Mouse (Mus musculus) intestine, embryonic 14.5 days (tissue): Measurements from ENCODE around the gene 2410002F23Rik. TPM values are rescaled to one million over a fixed set of nuclear protein-coding genes. Genes with fewer than 3 reads are reported as not detected.
"Not testable (repeated sequence)": the region's sequence is repeated elsewhere in the genome, so short reads cannot be mapped to it uniquely, and the experiment has no call there.

ENCODE experiments used
- ATAC-seq: fragments of 200-750 bp; cut with Nextera tagmentation; replicated peaks from 2 replicates; pipeline ENCODE4 v1.8.0; 2017; ENCODE audit warnings: low read depth, moderate number of reproducible peaks, moderate TSS enrichment, moderate library complexity; ENCODE audit not compliant: low FRiP score, low TSS enrichment
- DNase-seq: peaks from one replicate; pipeline ENCODE4 v3.0.0-alpha.2; 2018; ENCODE audit warnings: low spot score
- H3K27ac ChIP-seq: fragments of 300-500 bp; sonication (generic); 2 replicates; pipeline ENCODE4 v1.5.1; 2014; ENCODE audit warnings: low read depth, mild to moderate bottlenecking, control low read depth
- H3K27me3 ChIP-seq: fragments of 300-500 bp; sonication (generic); replicated peaks from 2 replicates; pipeline ENCODE4 v1.6.1; 2014; ENCODE audit warnings: low read length, control low read depth; ENCODE audit not compliant: control insufficient read depth, insufficient read depth
- H3K36me3 ChIP-seq: fragments of 300-500 bp; sonication (generic); 2 replicates; pipeline ENCODE4 v1.6.1; 2014; ENCODE audit warnings: low read length, control low read depth; ENCODE audit not compliant: control insufficient read depth, insufficient read depth
- H3K4me1 ChIP-seq: fragments of 300-500 bp; sonication (generic); replicated peaks from 2 replicates; pipeline ENCODE4 v1.6.1; 2014; ENCODE audit warnings: low read length, control low read depth, mixed read lengths; ENCODE audit not compliant: control insufficient read depth, insufficient read depth
- H3K4me2 ChIP-seq: fragments of 300-500 bp; sonication (generic); 2 replicates; pipeline ENCODE4 v1.6.1; 2014; ENCODE audit warnings: low read length
- H3K4me3 ChIP-seq: fragments of 300-500 bp; sonication (generic); 2 replicates; pipeline ENCODE4 v1.5.1; 2014; ENCODE audit warnings: low read depth, low read length, control low read depth, mixed read lengths
- H3K9ac ChIP-seq: fragments of 300-500 bp; sonication (generic); 2 replicates; pipeline ENCODE4 v1.6.1; 2014; ENCODE audit warnings: mild to moderate bottlenecking, low read length
- H3K9me3 ChIP-seq: fragments of 300-500 bp; sonication (generic); 2 replicates; pipeline ENCODE4 v1.6.1; 2016; ENCODE audit warnings: low read length, control low read depth; ENCODE audit not compliant: control insufficient read depth
- WGBS: fragments of 180-500 bp; shearing (Covaris S2); extraction: QIAGEN DNeasy Blood & Tissue Kit; methylation state at CpG from one replicate; pipeline ENCODE4 v1.1.7; 2014; 5-methylcytosine and 5-hydroxymethylcytosine counted together
- polyA plus RNA-seq: library from polyadenylated mRNA; unstranded; fragments of >200 nt; fragmentation: Nextera tagmentation; extraction: Ambion mirVana; gene quantifications from 2 replicates; pipeline ENCODE4 v1.2.1, GENCODE M21; 2014

2410002F23Rik gene
- polyA plus RNA-seq, 1 experiment from 2014 or later, result 129 TPM

DNA sequence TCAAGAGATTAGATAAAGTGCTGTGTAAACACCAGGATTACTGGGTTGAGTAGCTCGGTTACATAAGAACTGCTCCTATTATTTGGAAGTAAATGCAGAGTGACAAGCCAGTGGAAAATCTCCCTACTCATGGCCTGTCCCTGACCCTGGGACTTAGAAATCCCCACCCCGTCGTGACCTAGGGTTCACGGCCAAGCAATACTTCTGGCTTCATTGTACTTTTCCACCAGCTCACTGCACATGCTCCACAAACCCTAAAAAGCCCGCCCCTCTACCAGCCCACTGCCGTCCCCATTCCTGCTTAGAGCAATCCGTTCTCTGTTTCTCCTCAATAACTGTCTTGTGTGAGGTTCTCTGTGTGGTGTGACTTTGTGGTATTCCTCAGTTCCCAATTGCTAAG lies 41.2 kb downstream of the 2410002F23Rik start:
- DNase-seq (no peak), ATAC-seq (no peak)
- 65% methylated on average over 7 of the region's 7 CpGs for WGBS
- no peak overlapping the region for H3K4me2 ChIP-seq
- no peaks in the 10 kb centered on the region for H3K27me3 ChIP-seq
- no peaks in the 10 kb centered on the region for H3K36me3 ChIP-seq
- H3K9me3 ChIP-seq, result no peaks in the 10 kb centered on the region
- no peak overlapping the region for H3K4me3 ChIP-seq
- H3K4me1 ChIP-seq, result no peaks in the 10 kb centered on the region
- no peak overlapping the region for H3K9ac ChIP-seq
- H3K27ac ChIP-seq, result no peak overlapping the region

GRCm38 (mm10) chr7:44290986-44291385 lies 44.5 kb downstream of the 2410002F23Rik start:
- no peak for DNase-seq
- 82% methylated on average over 4 of the region's 4 CpGs for WGBS

GRCm38 (mm10) chr7:44291418-44291817 lies 44.9 kb downstream of the 2410002F23Rik start:
- H3K4me1 ChIP-seq, result no peaks in the 10 kb centered on the region
- no peak overlapping the region for H3K27ac ChIP-seq
- no peaks in the 10 kb centered on the region for H3K36me3 ChIP-seq
- H3K9ac ChIP-seq, result no peak overlapping the region
- DNase-seq, result no peak
- no peaks in the 10 kb centered on the region for H3K27me3 ChIP-seq
- no peak for ATAC-seq
- WGBS, result 49% methylated on average over 4 of the region's 4 CpGs
- no peak overlapping the region for H3K4me2 ChIP-seq
- H3K4me3 ChIP-seq, result no peak overlapping the region
- no peaks in the 10 kb centered on the region for H3K9me3 ChIP-seq

More at GRCm38 (mm10) chr7:44290986-44291385, 44.5 kb downstream of the 2410002F23Rik start:
- Histone ChIP-seq H3K4me1 (no peaks in the 10 kb centered on the region), H3K27ac (no peak overlapping the region), H3K27me3 (no peaks in the 10 kb centered on the region), H3K9me3 (no peaks in the 10 kb centered on the region), H3K9ac (no peak overlapping the region), H3K4me2 (no peak overlapping the region), H3K36me3 (no peaks in the 10 kb centered on the region), H3K4me3 (no peak overlapping the region)
- no peak for ATAC-seq

DNA sequence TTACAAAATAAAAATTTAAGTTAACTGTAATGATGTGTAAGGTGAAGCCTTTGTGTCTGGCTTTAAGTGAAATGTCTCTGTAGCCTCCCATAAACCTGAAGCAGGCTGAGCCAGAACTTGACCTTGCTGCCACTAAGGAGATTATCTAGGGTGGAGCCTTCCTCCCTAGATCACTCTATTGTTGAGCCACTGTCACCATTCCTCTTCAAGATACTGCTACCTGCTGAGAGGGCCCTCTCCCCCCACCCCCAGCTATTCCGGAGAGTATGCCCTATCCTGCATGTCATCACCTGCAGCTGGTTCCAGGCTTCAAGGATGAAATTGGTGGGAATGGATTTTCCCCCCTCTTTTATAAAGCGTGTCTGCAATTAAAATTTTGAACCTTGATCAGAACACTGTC lies 51.0 kb downstream of the 2410002F23Rik start:
- not testable (repeated sequence) for H3K9ac ChIP-seq, ATAC-seq, H3K9me3 ChIP-seq, H3K36me3 ChIP-seq, H3K27ac ChIP-seq, DNase-seq, H3K4me1 ChIP-seq, H3K4me2 ChIP-seq, H3K4me3 ChIP-seq, H3K27me3 ChIP-seq
- 84% methylated on average over 2 of the region's 2 CpGs for WGBS

Other genes with a start within 250 kb of the 2410002F23Rik start
- not detected in 2 replicates for gene Klk1b26, start 234.6 kb upstream of the 2410002F23Rik start, polyA plus RNA-seq
- not detected in 2 replicates for gene Klk1b27, start 194.4 kb upstream of the 2410002F23Rik start, polyA plus RNA-seq
- not detected in 2 replicates for gene Klk1b21, start 144.4 kb upstream of the 2410002F23Rik start, polyA plus RNA-seq
- not detected in 2 replicates for gene Klk1b22, start 134.0 kb upstream of the 2410002F23Rik start, polyA plus RNA-seq
- not detected in 2 replicates for gene Klk1b16, start 110.0 kb upstream of the 2410002F23Rik start, polyA plus RNA-seq
- gene Klk1b24, start 58.5 kb upstream of the 2410002F23Rik start, polyA plus RNA-seq, result not detected in 2 replicates
- gene Klk1b3, start 48.5 kb upstream of the 2410002F23Rik start, polyA plus RNA-seq, result not detected in 2 replicates
- gene Klk1b4, start 39.3 kb upstream of the 2410002F23Rik start, polyA plus RNA-seq, result not detected in 2 replicates
- not detected in 2 replicates for gene Klk1b5, start 30.8 kb upstream of the 2410002F23Rik start, polyA plus RNA-seq
- gene Klk1, start 21.4 kb upstream of the 2410002F23Rik start, polyA plus RNA-seq, result 0.39 and 1.8 TPM in 2 replicates
- not detected in 2 replicates for gene Gm36864, start 10.5 kb upstream of the 2410002F23Rik start, polyA plus RNA-seq
- gene 1700028J19Rik, start within 50 bp of the 2410002F23Rik start, polyA plus RNA-seq, result 1.1 and 1.6 TPM in 2 replicates
- not detected in 2 replicates for gene Acp4, start 10.7 kb downstream of the 2410002F23Rik start, polyA plus RNA-seq
- gene Gm15517, start 14.7 kb downstream of the 2410002F23Rik start, polyA plus RNA-seq, result not detected in 2 replicates
- 5.4 and 6.3 TPM in 2 replicates for gene Clec11a, start 60.2 kb downstream of the 2410002F23Rik start, polyA plus RNA-seq
- 3.0 and 3.3 TPM in 2 replicates for gene Shank1, start 63.5 kb downstream of the 2410002F23Rik start, polyA plus RNA-seq
- gene Syt3, start 137.4 kb downstream of the 2410002F23Rik start, polyA plus RNA-seq, result 1.6 and 1.7 TPM in 2 replicates
- 1.5 and 1.6 TPM in 2 replicates for gene 1700008O03Rik, start 139.1 kb downstream of the 2410002F23Rik start, polyA plus RNA-seq
- gene Lrrc4b, start 182.3 kb downstream of the 2410002F23Rik start, polyA plus RNA-seq, result 1.3 TPM in 2 replicates
- gene Aspdh, start 218.7 kb downstream of the 2410002F23Rik start, polyA plus RNA-seq, result 0.65 TPM in 1 of 2 replicates, not detected in the other
- gene Josd2, start 221.3 kb downstream of the 2410002F23Rik start, polyA plus RNA-seq, result 72.1 and 77.0 TPM in 2 replicates
- gene Emc10, start 249.8 kb downstream of the 2410002F23Rik start, polyA plus RNA-seq, result 107 and 116 TPM in 2 replicates
- gene Fam71e1, start 249.9 kb downstream of the 2410002F23Rik start, polyA plus RNA-seq, result 10.2 and 11.5 TPM in 2 replicates